Mouse (Mus musculus): ENCODE results near the gene Gjb1. TPM values are rescaled to one million over a fixed set of nuclear protein-coding genes. Genes with fewer than 3 reads are reported as not detected.

Gene Gjb1
- total and polyA plus RNA-seq, 3 experiments, result not detected

GRCm38 (mm10) chrX:101345456-101345855 lies 30.7 kb upstream of the Gjb1 start:
- Histone ChIP-seq H3K36me3 (replicated peaks in 1 of 2; ENCODE audit: control insufficient read depth in 1 of 2, insufficient read depth in 1 of 2, low read length in 1 of 2) (no peaks in the 10 kb centered on the region), H3K27me3 (replicated peaks) (no peaks in the 10 kb centered on the region), H3K9ac (ENCODE audit: insufficient read depth, low read depth) (no peak overlapping the region), H3K9me3 (replicated peaks; ENCODE audit: low read length) (no peaks in the 10 kb centered on the region), H3K4me2 (ENCODE audit: insufficient read depth, low read depth, poor library complexity, severe bottlenecking) (no peak overlapping the region), H3K4me1 (ENCODE audit: control insufficient read depth in 1 of 2, insufficient read depth in 2 of 2) (peaks cover 3% of the 10 kb centered on the region in 2 experiments; a peak in 1 of 4 replicates), H3K4me3 (replicated peaks in 1 of 3; ENCODE audit: low read depth in 2 of 3, low read length in 2 of 3, poor library complexity in 1 of 3) (no peak overlapping the region), H3K27ac (ENCODE audit: insufficient read depth, low read depth) (no peak overlapping the region), H3K79me2 (replicated peaks; ENCODE audit: control insufficient read depth, extremely low read depth, insufficient read depth, poor library complexity, severe bottlenecking) (no peaks in the 10 kb centered on the region)
- in situ Hi-C loops (cut with MboI; ENCODE audit: low pct_ligation_motif_present, low pct_unique_long_range_greater_than_20kb, low sequenced_read_pairs) (no loop called here), dilution Hi-C loops (cut with MboI; ENCODE audit: extremely low pct_ligation_motif_present, extremely low pct_unique_long_range_greater_than_20kb, low sequenced_read_pairs) (no loop called here)
- TF ChIP-seq TBP (conservative IDR thresholded peaks at IDR 0.05; ENCODE audit: low read depth, low read length), result no peak
- no peak for TF ChIP-seq JUN (IDR thresholded peaks at IDR 0.05; ENCODE audit: insufficient read depth, low read depth, low read length)
- TF ChIP-seq ZNF384 (IDR thresholded peaks at IDR 0.05; ENCODE audit: low read depth, low read length), result no peak
- no peak for TF ChIP-seq EP300 (IDR thresholded peaks at IDR 0.05; ENCODE audit: low read length)
- no peak for TF ChIP-seq MAZ (IDR thresholded peaks at IDR 0.05; ENCODE audit: low read depth, low read length)
- TF ChIP-seq SMC3 (IDR thresholded peaks at IDR 0.05; ENCODE audit: low read depth, low read length), result no peak
- TF ChIP-seq ETS1 (conservative IDR thresholded peaks at IDR 0.05; ENCODE audit: low read depth, low read length), result no peak
- TF ChIP-seq NELFE (IDR thresholded peaks at IDR 0.05; ENCODE audit: low read depth, low read length), result no peak
- TF ChIP-seq SIN3A (IDR thresholded peaks at IDR 0.05; ENCODE audit: low read length), result no peak
- no peak for TF ChIP-seq RCOR1 (conservative IDR thresholded peaks at IDR 0.05; ENCODE audit: low read depth, low read length)
- TF ChIP-seq MAFK (IDR thresholded peaks at IDR 0.05; ENCODE audit: insufficient replicate concordance, low read length), result no peak
- TF ChIP-seq JUND (conservative IDR thresholded peaks at IDR 0.05; ENCODE audit: low read depth, low read length), result no peak
- no peak for TF ChIP-seq CTCF (conservative IDR thresholded peaks at IDR 0.05 in 1 of 2, IDR thresholded peaks at IDR 0.05 in 1 of 2; ENCODE audit: low read depth in 2 of 2, low read length in 2 of 2)
- no peak for TF ChIP-seq POLR2AphosphoS2 (IDR thresholded peaks at IDR 0.05; ENCODE audit: low read depth, low read length)
- no peak for TF ChIP-seq ELF1 (IDR thresholded peaks at IDR 0.05; ENCODE audit: low read depth, low read length)
- TF ChIP-seq ZC3H11A (IDR thresholded peaks at IDR 0.05; ENCODE audit: low read depth, low read length), result no peak
- DNase-seq (ENCODE audit: extremely low read depth), result no peak

- H3K27me3 ChIP-seq (replicated peaks), result no peaks in the 10 kb centered on the region
- no peak overlapping the region for H3K27ac ChIP-seq (ENCODE audit: insufficient read depth, low read depth)
- TF ChIP-seq ZNF384 (IDR thresholded peaks at IDR 0.05; ENCODE audit: low read depth, low read length) (no peak), SMC3 (IDR thresholded peaks at IDR 0.05; ENCODE audit: low read depth, low read length) (no peak), ZKSCAN1 (IDR thresholded peaks at IDR 0.05; ENCODE audit: borderline replicate concordance, low read depth, low read length) (no peak), CHD2 (IDR thresholded peaks at IDR 0.05; ENCODE audit: low read length) (no peak), HCFC1 (IDR thresholded peaks at IDR 0.05; ENCODE audit: low read depth, low read length) (no peak), MAFK (IDR thresholded peaks at IDR 0.05; ENCODE audit: insufficient replicate concordance, low read length) (no peak)
- H3K79me2 ChIP-seq (replicated peaks; ENCODE audit: control insufficient read depth, extremely low read depth, insufficient read depth, poor library complexity, severe bottlenecking), result no peaks in the 10 kb centered on the region
- H3K4me2 ChIP-seq (ENCODE audit: insufficient read depth, low read depth, poor library complexity, severe bottlenecking), result no peak overlapping the region
- no peak overlapping the region for H3K9ac ChIP-seq (ENCODE audit: insufficient read depth, low read depth)
- H3K4me3 ChIP-seq (replicated peaks in 1 of 3; ENCODE audit: low read depth in 2 of 3, low read length in 2 of 3, poor library complexity in 1 of 3), result no peak overlapping the region
- H3K4me1 ChIP-seq (ENCODE audit: control insufficient read depth in 1 of 2, insufficient read depth in 2 of 2), result peaks cover 1 to 2% of the 10 kb centered on the region in 2 experiments; a peak in 1 of 4 replicates
- in situ Hi-C loops (cut with MboI; ENCODE audit: low pct_ligation_motif_present, low pct_unique_long_range_greater_than_20kb, low sequenced_read_pairs), result no loop called here
- DNase-seq (ENCODE audit: extremely low read depth), result no peak
- H3K36me3 ChIP-seq (replicated peaks in 1 of 2; ENCODE audit: control insufficient read depth in 1 of 2, insufficient read depth in 1 of 2, low read length in 1 of 2), result no peaks in the 10 kb centered on the region
- H3K9me3 ChIP-seq (replicated peaks; ENCODE audit: low read length), result no peaks in the 10 kb centered on the region
- dilution Hi-C loops (cut with MboI; ENCODE audit: extremely low pct_ligation_motif_present, extremely low pct_unique_long_range_greater_than_20kb, low sequenced_read_pairs), result no loop called here
These were observed 29.7 kb upstream of the Gjb1 start for GRCm38 (mm10) chrX:101346475-101346874.

Measured in CH12.LX (cell line).